Mouse (Mus musculus): ENCODE measurements around the gene Zfp444. TPM values are rescaled to one million over a fixed set of nuclear protein-coding genes. Genes with fewer than 3 reads are reported as not detected.
"Not testable (repeated sequence)": the region's sequence is repeated elsewhere in the genome, so short reads cannot be mapped to it uniquely, and the experiment has no call there.

Zfp444 gene
- total and polyA plus RNA-seq, 2 experiments from 2014 or later, result 20.7 to 24.2 TPM

DNA sequence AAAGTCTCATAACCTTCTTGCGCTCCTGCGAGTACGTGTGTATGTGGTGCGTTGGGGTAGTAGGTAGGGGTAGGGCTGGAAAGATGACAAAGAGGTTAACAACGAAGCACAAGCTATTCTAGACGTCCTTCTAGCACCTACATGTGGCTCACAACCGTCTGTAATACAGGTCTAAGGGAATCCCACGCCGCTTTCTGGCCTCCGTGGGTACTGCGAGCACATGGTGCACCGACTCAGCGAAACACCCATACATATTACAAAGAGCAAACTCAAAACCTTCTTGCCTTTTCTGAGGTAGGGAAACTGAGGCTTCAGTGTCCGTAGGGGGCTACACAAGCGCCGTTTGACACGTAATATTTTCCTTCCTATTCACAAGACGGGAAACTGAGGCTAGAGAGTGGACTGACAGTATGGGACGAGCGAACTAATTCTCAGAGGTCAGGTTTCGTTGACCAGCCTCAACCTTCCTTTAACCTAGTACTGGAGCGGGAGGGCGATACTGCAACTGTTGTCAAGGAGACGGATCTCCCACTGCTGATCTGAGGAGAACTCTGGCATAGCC lies 501 bp upstream of the Zfp444 start:
- TF ChIP-seq CTCF (IDR thresholded peaks at IDR 0.05; ENCODE audit: low read depth) (peak; percentile 58), EP300 (IDR thresholded peaks at IDR 0.05; ENCODE audit: low read depth) (no peak)
- Histone ChIP-seq H3K9me3 (replicated peaks; ENCODE audit: control insufficient read depth, low read length) (no peaks in the 10 kb centered on the region), H3K27me3 (ENCODE audit: control insufficient read depth, insufficient read depth, low read length) (no peaks in the 10 kb centered on the region), H3K9ac (replicated peaks; ENCODE audit: low read depth, low read length) (0 out of 2 replicates have a peak overlapping the region, but pooled peaks have one; percentile 10), H3K36me3 (replicated peaks; ENCODE audit: control insufficient read depth, insufficient read depth, low read length) (no peaks in the 10 kb centered on the region), H3K4me3 (ENCODE audit: low read depth, low read length) (peak overlapping the region; percentile 66), H3K4me1 (ENCODE audit: control insufficient read depth, insufficient read depth) (0 out of 2 replicates have a peak, but pooled peaks cover 6% of the 10 kb centered on the region), H3K4me2 (ENCODE audit: low read depth, low read length) (peak overlapping the region; percentile 74), H3K27ac (ENCODE audit: low read depth) (peak overlapping the region; percentile 54)
- 1% methylated on average over 24 of the region's 24 CpGs for WGBS
- DNase-seq (ENCODE audit: low spot score) (peak; percentile 66), ATAC-seq (ENCODE audit: insufficient read depth, low read depth) (peak; percentile 61)

DNA sequence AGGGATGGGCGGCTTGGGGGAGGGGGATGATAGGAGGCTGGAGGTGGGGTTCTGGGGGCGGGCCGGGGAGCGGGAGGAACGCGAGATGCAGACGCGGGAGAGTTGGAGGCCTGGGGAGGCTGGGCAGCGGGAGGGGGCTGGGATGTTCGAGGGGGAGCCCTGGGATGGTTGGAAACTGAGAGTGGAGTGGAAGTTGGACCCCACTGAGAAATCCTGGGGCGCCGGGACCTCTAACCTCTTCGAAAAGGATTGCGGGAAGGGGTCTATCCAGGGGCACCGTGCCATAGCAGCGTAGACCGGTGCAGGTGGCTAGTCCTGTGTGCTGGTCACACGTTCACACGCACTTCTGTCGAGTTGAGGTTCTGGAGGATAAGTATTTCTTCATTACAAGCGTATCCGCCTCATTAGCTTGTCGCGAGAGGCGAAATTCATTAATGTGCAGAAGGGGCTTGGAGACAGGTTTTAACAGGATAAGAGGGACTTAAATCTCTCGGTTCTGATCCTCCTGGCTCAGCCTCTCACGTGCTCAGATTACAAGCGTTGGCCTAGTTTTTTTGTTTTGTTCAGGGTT lies 733 bp downstream of the Zfp444 start:
- Histone ChIP-seq H3K9me3 (replicated peaks; ENCODE audit: control insufficient read depth, low read length) (no peaks in the 10 kb centered on the region), H3K4me3 (ENCODE audit: low read depth, low read length) (peak overlapping the region; percentile 66), H3K27ac (ENCODE audit: low read depth) (peak overlapping the region; percentile 54), H3K36me3 (replicated peaks; ENCODE audit: control insufficient read depth, insufficient read depth, low read length) (no peaks in the 10 kb centered on the region), H3K27me3 (ENCODE audit: control insufficient read depth, insufficient read depth, low read length) (no peaks in the 10 kb centered on the region), H3K4me1 (ENCODE audit: control insufficient read depth, insufficient read depth) (0 out of 2 replicates have a peak, but pooled peaks cover 6% of the 10 kb centered on the region), H3K9ac (replicated peaks; ENCODE audit: low read depth, low read length) (peak overlapping the region; percentile 63), H3K4me2 (ENCODE audit: low read depth, low read length) (peak overlapping the region; percentile 74)
- 2% methylated on average over 28 of the region's 28 CpGs for WGBS
- TF ChIP-seq CTCF (IDR thresholded peaks at IDR 0.05; ENCODE audit: low read depth) (no peak), EP300 (IDR thresholded peaks at IDR 0.05; ENCODE audit: low read depth) (no peak)
- peak; percentile 10; the same call in 1 of the 2 replicates for ATAC-seq (ENCODE audit: insufficient read depth, low read depth)
- peak; percentile 37 for DNase-seq (ENCODE audit: low spot score)

DNA sequence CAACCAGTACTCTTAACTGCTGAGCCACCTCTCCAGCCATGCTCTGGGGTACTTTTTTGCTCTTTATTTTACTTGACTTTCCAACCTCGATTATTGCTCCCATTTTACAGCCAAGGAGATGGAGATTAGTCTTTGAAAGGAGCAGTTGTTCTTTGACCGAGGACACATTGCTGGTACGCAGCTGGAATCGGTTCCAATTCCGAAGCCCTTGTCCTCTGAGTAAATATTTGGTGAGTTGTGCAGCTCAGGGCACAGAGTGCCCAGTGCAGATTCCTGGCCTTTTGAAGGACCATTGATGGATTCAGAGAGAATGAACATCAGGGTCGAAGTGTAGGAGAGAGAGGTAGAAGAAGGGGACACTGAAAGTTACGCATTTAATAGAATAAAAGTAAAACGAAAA lies 1.8 kb downstream of the Zfp444 start:
- no peak overlapping the region for H3K4me3 ChIP-seq (ENCODE audit: low read depth, low read length)
- H3K27ac ChIP-seq (ENCODE audit: low read depth), result no peak overlapping the region
- no peaks in the 10 kb centered on the region for H3K9me3 ChIP-seq (replicated peaks; ENCODE audit: control insufficient read depth, low read length)
- no peaks in the 10 kb centered on the region for H3K36me3 ChIP-seq (replicated peaks; ENCODE audit: control insufficient read depth, insufficient read depth, low read length)
- no peak for TF ChIP-seq CTCF (IDR thresholded peaks at IDR 0.05; ENCODE audit: low read depth)
- TF ChIP-seq EP300 (IDR thresholded peaks at IDR 0.05; ENCODE audit: low read depth), result no peak
- no peak for ATAC-seq (ENCODE audit: insufficient read depth, low read depth)
- H3K4me2 ChIP-seq (ENCODE audit: low read depth, low read length), result no peak overlapping the region
- WGBS, result 90% methylated on average over 8 of the region's 8 CpGs
- H3K4me1 ChIP-seq (ENCODE audit: control insufficient read depth, insufficient read depth), result 0 out of 2 replicates have a peak, but pooled peaks cover 6% of the 10 kb centered on the region
- DNase-seq (ENCODE audit: low spot score), result no peak
- no peaks in the 10 kb centered on the region for H3K27me3 ChIP-seq (ENCODE audit: control insufficient read depth, insufficient read depth, low read length)
- no peak overlapping the region for H3K9ac ChIP-seq (replicated peaks; ENCODE audit: low read depth, low read length)

DNA sequence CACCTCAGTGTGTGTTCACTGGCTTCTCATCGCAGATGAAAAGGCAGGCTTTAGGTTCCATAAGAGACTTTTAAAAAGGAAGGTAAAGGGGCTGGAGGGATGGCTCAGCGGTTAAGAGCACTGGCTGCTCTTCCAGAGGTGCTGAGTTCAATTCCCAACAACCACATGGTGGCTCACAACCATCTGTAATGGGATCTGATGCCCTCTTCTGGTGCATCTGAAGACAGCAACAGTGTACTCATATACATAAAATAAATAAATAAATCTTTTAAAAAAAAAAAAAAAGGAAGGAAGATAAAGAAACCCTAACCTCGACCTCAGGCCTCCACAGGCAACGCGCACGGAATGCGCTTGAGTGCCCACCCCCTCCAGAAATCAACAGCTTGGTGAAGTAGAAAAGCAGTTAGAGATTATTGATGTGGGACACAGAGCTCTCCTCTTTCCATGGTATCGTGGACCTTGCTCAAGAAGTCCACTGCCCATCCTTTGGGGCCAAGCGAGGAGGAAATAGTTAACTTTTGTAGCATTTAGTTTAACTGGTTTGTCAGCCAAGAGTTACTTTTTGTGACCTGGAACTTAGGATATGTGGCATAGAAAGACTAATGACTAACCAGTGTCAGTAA lies 2.5 kb downstream of the Zfp444 start:
- not testable (repeated sequence) for H3K27ac ChIP-seq (ENCODE audit: low read depth); DNase-seq (ENCODE audit: low spot score); H3K9me3 ChIP-seq (replicated peaks; ENCODE audit: control insufficient read depth, low read length); H3K36me3 ChIP-seq (replicated peaks; ENCODE audit: control insufficient read depth, insufficient read depth, low read length); H3K27me3 ChIP-seq (ENCODE audit: control insufficient read depth, insufficient read depth, low read length); H3K4me3 ChIP-seq (ENCODE audit: low read depth, low read length); H3K4me2 ChIP-seq (ENCODE audit: low read depth, low read length); H3K4me1 ChIP-seq (ENCODE audit: control insufficient read depth, insufficient read depth); ATAC-seq (ENCODE audit: insufficient read depth, low read depth); H3K9ac ChIP-seq (replicated peaks; ENCODE audit: low read depth, low read length)
- TF ChIP-seq CTCF (IDR thresholded peaks at IDR 0.05; ENCODE audit: low read depth), result peak; percentile 13; the same call in 1 of the 2 replicates
- WGBS, result 65% methylated on average over 9 of the region's 9 CpGs

DNA sequence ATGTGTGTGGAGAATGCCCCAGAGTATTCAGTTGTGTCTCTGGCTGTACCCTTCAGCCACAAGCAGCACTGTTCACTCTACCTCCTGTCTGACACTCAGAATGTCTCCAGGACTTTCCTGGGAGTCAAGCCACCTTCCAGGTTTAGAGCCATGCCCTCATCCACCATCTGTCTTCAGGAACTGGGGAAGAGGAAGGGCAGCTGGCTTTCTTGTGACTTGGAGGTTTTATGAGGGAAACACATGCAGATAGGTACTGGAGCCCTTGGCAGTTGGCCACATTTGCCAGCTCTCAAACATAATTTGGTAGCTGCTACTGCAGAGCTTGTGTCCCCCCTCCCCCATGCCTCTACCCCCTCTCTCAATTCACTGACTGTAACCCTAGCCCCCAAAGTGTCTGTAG lies 7.0 kb downstream of the Zfp444 start:
- no peak for ATAC-seq (ENCODE audit: insufficient read depth, low read depth)
- H3K4me3 ChIP-seq (ENCODE audit: low read depth, low read length), result no peak overlapping the region
- H3K9ac ChIP-seq (replicated peaks; ENCODE audit: low read depth, low read length), result no peak overlapping the region
- H3K4me1 ChIP-seq (ENCODE audit: control insufficient read depth, insufficient read depth), result no peaks in the 10 kb centered on the region
- no peaks in the 10 kb centered on the region for H3K9me3 ChIP-seq (replicated peaks; ENCODE audit: control insufficient read depth, low read length)
- H3K27ac ChIP-seq (ENCODE audit: low read depth), result no peak overlapping the region
- no peak for DNase-seq (ENCODE audit: low spot score)
- H3K27me3 ChIP-seq (ENCODE audit: control insufficient read depth, insufficient read depth, low read length), result no peaks in the 10 kb centered on the region
- TF ChIP-seq CTCF (IDR thresholded peaks at IDR 0.05; ENCODE audit: low read depth), result no peak
- no peak for TF ChIP-seq EP300 (IDR thresholded peaks at IDR 0.05; ENCODE audit: low read depth)
- H3K4me2 ChIP-seq (ENCODE audit: low read depth, low read length), result no peak overlapping the region
- H3K36me3 ChIP-seq (replicated peaks; ENCODE audit: control insufficient read depth, insufficient read depth, low read length), result no peaks in the 10 kb centered on the region
